Comparison of ENCODE assay signal across 8 mouse cellular contexts in the genomic region with DNA sequence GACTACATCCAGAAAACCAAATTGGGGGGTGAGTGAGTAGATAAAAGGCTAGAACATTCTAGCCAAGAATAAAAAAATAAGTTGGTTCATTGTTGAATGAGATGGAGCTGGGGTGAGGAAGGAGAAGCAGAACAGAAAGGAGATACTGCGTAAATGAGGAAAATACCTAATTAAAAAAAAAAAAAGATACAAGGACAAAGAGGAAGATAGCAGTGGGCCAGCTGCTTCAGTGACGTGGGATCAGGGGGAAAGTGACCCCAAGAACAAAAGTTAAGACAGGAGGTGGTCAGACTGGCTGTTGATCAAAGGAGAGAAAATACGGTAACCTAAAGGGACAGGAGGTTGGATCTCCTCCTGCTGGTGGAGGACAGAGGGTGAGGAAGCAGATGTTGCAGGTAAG. TPM values are rescaled to one million over a fixed set of nuclear protein-coding genes. Genes with fewer than 3 reads are reported as not detected.
A peak's percentile ranks its signal among the peaks of the same experiment; 100 is the strongest.
DNase-seq lines count a peak whose midpoint lies in the region; ATAC-seq and TF ChIP-seq lines count a peak whose summit lies in the region.

A gene (plus strand): TSS at position 301 of the 400 bp plus-strand sequence.

- no peaks in the 10 kb centered on the region for H3K27me3 ChIP-seq in lung, embryonic 14.5 days (ENCODE audit: insufficient read depth, low read length)
- no peaks in the 10 kb centered on the region for H3K27me3 ChIP-seq in neural tube, embryonic 13.5 days

- no peak for TF ChIP-seq CTCF in lung, embryonic 14.5 days (IDR thresholded peaks at IDR 0.05; ENCODE audit: low read depth)

- H3K4me3 ChIP-seq in lung, embryonic 14.5 days (ENCODE audit: low read depth, low read length) = peak within 1 kb of the TSS; percentile 31
- H3K4me3 ChIP-seq in brown adipose tissue, adult 24 weeks (ENCODE audit: insufficient read depth, low read depth, low read length) = peak within 1 kb of the TSS; percentile 59
- H3K4me3 ChIP-seq in neural tube, embryonic 13.5 days = peak within 1 kb of the TSS; percentile 20; the same call in 1 of the 2 replicates

- 0 out of 2 replicates have a peak, but pooled peaks cover 6% of the 10 kb centered on the region for H3K4me1 ChIP-seq in lung, embryonic 14.5 days (ENCODE audit: insufficient read depth)
- H3K4me1 ChIP-seq in brown adipose tissue, adult 24 weeks (ENCODE audit: control insufficient read depth, insufficient read depth, insufficient read length, low read length) = peaks cover 5% of the 10 kb centered on the region; the same call in 1 of the 2 replicates
- H3K4me1 ChIP-seq in neural tube, embryonic 13.5 days (replicated peaks) = peaks cover 8% of the 10 kb centered on the region; the same call in 1 of the 2 replicates

- H3K27ac ChIP-seq in lung, embryonic 14.5 days (ENCODE audit: low read depth) = peak within 1 kb of the TSS; percentile 87
- peak within 1 kb of the TSS; percentile 95 for H3K27ac ChIP-seq in brown adipose tissue, adult 24 weeks (replicated peaks; ENCODE audit: low read depth, low read length)
- no peak within 1 kb of the TSS for H3K27ac ChIP-seq in neural tube, embryonic 13.5 days (replicated peaks)

- peak within 1 kb of the TSS; percentile 45 for H3K9ac ChIP-seq in lung, embryonic 14.5 days
- 0 out of 2 replicates have a peak within 1 kb of the TSS, but pooled peaks have one; percentile 35 for H3K9ac ChIP-seq in neural tube, embryonic 13.5 days

- 91% methylated on average over 3 of the region's 3 CpGs for WGBS in lung, embryonic 14.5 days
- WGBS in neural tube, embryonic 13.5 days = 79% methylated on average over 3 of the region's 3 CpGs

- no peak for ATAC-seq in lung, embryonic 14.5 days (ENCODE audit: insufficient read depth)
- ATAC-seq in inflammation-experienced regulatory T-cells, adult 6 months = no peak
- ATAC-seq in neural tube, embryonic 13.5 days (ENCODE audit: low read depth) = no peak

- no peak for DNase-seq in lung, embryonic 14.5 days
- no peak for DNase-seq in lung, postnatal 14 days
- no peak for DNase-seq in cerebellum, postnatal 10 days
- no peak for DNase-seq in spleen, adult 18-20 months
- no peak for DNase-seq in testis, postnatal 14 days (ENCODE audit: low spot score)

- H3K36me3 ChIP-seq in lung, embryonic 14.5 days (ENCODE audit: insufficient read depth) = no peaks in the 10 kb centered on the region
- H3K36me3 ChIP-seq in neural tube, embryonic 13.5 days = no peaks in the 10 kb centered on the region

- H3K4me2 ChIP-seq in lung, embryonic 14.5 days = peak within 1 kb of the TSS; percentile 64
- peak within 1 kb of the TSS; percentile 42 for H3K4me2 ChIP-seq in neural tube, embryonic 13.5 days

- H3K9me3 ChIP-seq in lung, embryonic 14.5 days (ENCODE audit: low read depth, low read length) = no peaks in the 10 kb centered on the region
- no peaks in the 10 kb centered on the region for H3K9me3 ChIP-seq in neural tube, embryonic 13.5 days

RNA-seq across cellular contexts. Expression of the gene that starts here (rescaled TPM):
- 30.1 and 31.8 TPM in 2 replicates for polyA plus RNA-seq in lung, embryonic 14.5 days (2014; fragmentation: Nextera tagmentation; extraction: Ambion mirVana)
- 6.1 and 9.8 TPM in 2 replicates for polyA plus RNA-seq in brown adipose tissue, adult 24 weeks (2012; ENCODE audit: insufficient read depth, insufficient read length, missing spikeins)
- polyA plus RNA-seq in inflammation-experienced regulatory T-cells, adult 6 months (2017; shearing (Covaris generic)) = 10 to 100 TPM; 21.5 to 47.1 (median 22.1) TPM
- polyA plus RNA-seq in neural tube, embryonic 13.5 days (2015; fragmentation: Nextera tagmentation; extraction: Ambion mirVana) = 1.3 and 1.9 TPM in 2 replicates
